Comparison of ENCODE assay signal across 12 mouse cellular contexts in genomic region chr2:164496331-164496730, GRCm38 (mm10). TPM values are rescaled to one million over a fixed set of nuclear protein-coding genes. Genes with fewer than 3 reads are reported as not detected.
DNase-seq lines count a peak whose midpoint lies in the region; ATAC-seq lines count a peak whose summit lies in the region.
"Had no signal": no experiment of that assay in that cellular context is flagged by ENCODE, and none has a peak within 500 bp of the region (broad histone marks: within the 10 kb centered on the region; RNA-seq: fewer than 3 reads in every experiment).

No protein-coding gene starts in this region.

- no peaks in the 10 kb centered on the region; the same call in 1 of the 2 replicates for H3K27me3 ChIP-seq in erythroblast, embryonic 14.5 days (ENCODE audit: control insufficient read depth)
- no peaks in the 10 kb centered on the region for H3K27me3 ChIP-seq in lung, embryonic 15.5 days
- H3K27me3 ChIP-seq in hindbrain, embryonic 15.5 days, result no peaks in the 10 kb centered on the region
- no peaks in the 10 kb centered on the region for H3K27me3 ChIP-seq in neural tube, embryonic 12.5 days (replicated peaks)

- peaks cover 24% of the 10 kb centered on the region for H3K4me1 ChIP-seq in erythroblast, embryonic 14.5 days (ENCODE audit: control insufficient read depth)
- H3K4me1 ChIP-seq in lung, embryonic 15.5 days, result peaks cover 13% of the 10 kb centered on the region
- peaks cover 23% of the 10 kb centered on the region for H3K4me1 ChIP-seq in hindbrain, embryonic 15.5 days (replicated peaks)
- peaks cover 7% of the 10 kb centered on the region; the same call in 1 of the 2 replicates for H3K4me1 ChIP-seq in neural tube, embryonic 12.5 days

- peak overlapping the region; percentile 86 for H3K4me3 ChIP-seq in erythroblast, embryonic 14.5 days (replicated peaks)
- H3K4me3 ChIP-seq in lung, embryonic 15.5 days, result 0 out of 2 replicates have a peak overlapping the region, but pooled peaks have one; percentile 80
- H3K4me3 ChIP-seq in hindbrain, embryonic 15.5 days, result peak overlapping the region; percentile 58
- no peak overlapping the region for H3K4me3 ChIP-seq in neural tube, embryonic 12.5 days

- ATAC-seq in erythroblast, adult 5-6 weeks (replicated peaks; ENCODE audit: low FRiP score, poor library complexity, severe bottlenecking), result no peak
- ATAC-seq in lung, embryonic 15.5 days (ENCODE audit: borderline replicate concordance, extremely low read depth, low FRiP score, low TSS enrichment), result no peak
- no peak for ATAC-seq in hindbrain, embryonic 15.5 days (ENCODE audit: low FRiP score, low read depth)
- no peak for ATAC-seq in neural tube, embryonic 12.5 days (ENCODE audit: low FRiP score, low read depth)

- H3K9me3 ChIP-seq in erythroblast, embryonic 14.5 days (ENCODE audit: control insufficient read depth, low read length), result no peaks in the 10 kb centered on the region
- H3K9me3 ChIP-seq in lung, embryonic 15.5 days, result no peaks in the 10 kb centered on the region
- H3K9me3 ChIP-seq in hindbrain, embryonic 15.5 days, result no peaks in the 10 kb centered on the region
- H3K9me3 ChIP-seq in neural tube, embryonic 12.5 days, result no peaks in the 10 kb centered on the region

- no peak for DNase-seq in lung, adult 18-20 months
- DNase-seq in left cerebral cortex, adult 9 months (ENCODE audit: low spot score in 2 of 2), result no peak
- no peak for DNase-seq in gastrocnemius, postnatal 25 days
- DNase-seq: cerebellum, adult 8-10 months; kidney, postnatal 10 days; lung, postnatal 14 days had no signal

- H3K27ac ChIP-seq in lung, embryonic 15.5 days, result no peak overlapping the region
- H3K27ac ChIP-seq in hindbrain, embryonic 15.5 days (replicated peaks), result no peak overlapping the region
- H3K27ac ChIP-seq in neural tube, embryonic 12.5 days, result no peak overlapping the region

- H3K4me2 ChIP-seq in lung, embryonic 15.5 days, result peak overlapping the region; percentile 85
- peak overlapping the region; percentile 89 for H3K4me2 ChIP-seq in hindbrain, embryonic 15.5 days
- H3K4me2 ChIP-seq in neural tube, embryonic 12.5 days (replicated peaks), result peak overlapping the region; percentile 98

- H3K9ac ChIP-seq in lung, embryonic 15.5 days, result no peak overlapping the region
- H3K9ac ChIP-seq in hindbrain, embryonic 15.5 days, result no peak overlapping the region
- no peak overlapping the region for H3K9ac ChIP-seq in neural tube, embryonic 12.5 days

- H3K36me3 ChIP-seq in erythroblast, embryonic 14.5 days (ENCODE audit: control insufficient read depth), result peaks cover 22% of the 10 kb centered on the region
- peaks cover 6% of the 10 kb centered on the region for H3K36me3 ChIP-seq in lung, embryonic 15.5 days
- peaks cover 15% of the 10 kb centered on the region for H3K36me3 ChIP-seq in hindbrain, embryonic 15.5 days
- H3K36me3 ChIP-seq in neural tube, embryonic 12.5 days, result peaks cover 18% of the 10 kb centered on the region

- 51% methylated on average over 1 of the region's 1 CpGs for WGBS in lung, embryonic 15.5 days
- 59% methylated on average over 1 of the region's 1 CpGs for WGBS in hindbrain, embryonic 15.5 days
- 61% methylated on average over 1 of the region's 1 CpGs for WGBS in neural tube, embryonic 12.5 days

RNA-seq across cellular contexts. Expression of gene Pigt, which starts 1.0 kb away (rescaled TPM):
- polyA plus RNA-seq in erythroblast, embryonic 14.5 days (2012), result 12.7 and 13.8 TPM in 2 replicates
- total RNA-seq in erythroblast, adult 5-6 weeks (2015; ENCODE audit: low replicate concordance), result 13.6 and 17.1 TPM in 2 replicates
- 7.0 and 8.6 TPM in 2 replicates for total RNA-seq in erythroblast, adult 5-6 weeks (2017; ENCODE audit: low replicate concordance)
- 60.8 and 64.6 TPM in 2 replicates for polyA plus RNA-seq in lung, embryonic 15.5 days (2015; fragmentation: Nextera tagmentation; extraction: Ambion mirVana)
- polyA plus RNA-seq in hindbrain, embryonic 15.5 days (2015; fragmentation: Nextera tagmentation; extraction: Ambion mirVana), result 93.4 and 103 TPM in 2 replicates
- 50.0 and 55.3 TPM in 2 replicates for polyA plus RNA-seq in neural tube, embryonic 12.5 days (2016; fragmentation: Nextera tagmentation; extraction: Ambion mirVana)
- 10 to 100 TPM; 27.7 to 39.4 TPM for total RNA-seq in gastrocnemius, postnatal 25 days (2021)

RNA-seq across cellular contexts. Expression of gene Dbndd2, which starts 10.4 kb away (rescaled TPM):
- 0.09 and 0.11 TPM in 2 replicates for polyA plus RNA-seq in erythroblast, embryonic 14.5 days (2012)
- 2.1 TPM in 1 of 2 replicates, not detected in the other for total RNA-seq in erythroblast, adult 5-6 weeks (2015; ENCODE audit: low replicate concordance)
- total RNA-seq in erythroblast, adult 5-6 weeks (2017; ENCODE audit: low replicate concordance), result 0.84 and 3.9 TPM in 2 replicates
- 8.8 and 10.1 TPM in 2 replicates for polyA plus RNA-seq in lung, embryonic 15.5 days (2015; fragmentation: Nextera tagmentation; extraction: Ambion mirVana)
- polyA plus RNA-seq in hindbrain, embryonic 15.5 days (2015; fragmentation: Nextera tagmentation; extraction: Ambion mirVana), result 22.8 and 23.1 TPM in 2 replicates
- polyA plus RNA-seq in neural tube, embryonic 12.5 days (2016; fragmentation: Nextera tagmentation; extraction: Ambion mirVana), result 5.8 and 7.0 TPM in 2 replicates
- 10 to 100 TPM; 21.2 to 35.4 TPM for total RNA-seq in gastrocnemius, postnatal 25 days (2021)

RNA-seq across cellular contexts. Expression of gene Trp53tg5, which starts 22.8 kb away (rescaled TPM):
- not detected in 2 replicates for polyA plus RNA-seq in erythroblast, embryonic 14.5 days (2012)
- not detected in 2 replicates for total RNA-seq in erythroblast, adult 5-6 weeks (2015; ENCODE audit: low replicate concordance)
- not detected in 2 replicates for total RNA-seq in erythroblast, adult 5-6 weeks (2017; ENCODE audit: low replicate concordance)
- not detected in 2 replicates for polyA plus RNA-seq in lung, embryonic 15.5 days (2015; fragmentation: Nextera tagmentation; extraction: Ambion mirVana)
- not detected in 2 replicates for polyA plus RNA-seq in hindbrain, embryonic 15.5 days (2015; fragmentation: Nextera tagmentation; extraction: Ambion mirVana)
- not detected in 2 replicates for polyA plus RNA-seq in neural tube, embryonic 12.5 days (2016; fragmentation: Nextera tagmentation; extraction: Ambion mirVana)
- not detected for total RNA-seq in gastrocnemius, postnatal 25 days (2021)
- polyA plus RNA-seq: urinary bladder, adult 2 months had no signal

RNA-seq across cellular contexts. Expression of gene Gm20458, which starts 35.6 kb away (rescaled TPM):
- polyA plus RNA-seq in erythroblast, embryonic 14.5 days (2012), result not detected in 2 replicates
- not detected in 2 replicates for total RNA-seq in erythroblast, adult 5-6 weeks (2015; ENCODE audit: low replicate concordance)
- not detected in 2 replicates for total RNA-seq in erythroblast, adult 5-6 weeks (2017; ENCODE audit: low replicate concordance)
- polyA plus RNA-seq in lung, embryonic 15.5 days (2015; fragmentation: Nextera tagmentation; extraction: Ambion mirVana), result 17.1 and 17.6 TPM in 2 replicates
- polyA plus RNA-seq in hindbrain, embryonic 15.5 days (2015; fragmentation: Nextera tagmentation; extraction: Ambion mirVana), result 5.0 and 6.6 TPM in 2 replicates
- 6.0 and 6.5 TPM in 2 replicates for polyA plus RNA-seq in neural tube, embryonic 12.5 days (2016; fragmentation: Nextera tagmentation; extraction: Ambion mirVana)
- 1 to 10 TPM; 3.2 to 8.9 TPM for total RNA-seq in gastrocnemius, postnatal 25 days (2021)

RNA-seq across cellular contexts. Expression of gene Sys1, which starts 39.6 kb away (rescaled TPM):
- 7.9 and 10.3 TPM in 2 replicates for polyA plus RNA-seq in erythroblast, embryonic 14.5 days (2012)
- 7.1 and 9.8 TPM in 2 replicates for total RNA-seq in erythroblast, adult 5-6 weeks (2015; ENCODE audit: low replicate concordance)
- 3.7 and 17.0 TPM in 2 replicates for total RNA-seq in erythroblast, adult 5-6 weeks (2017; ENCODE audit: low replicate concordance)
- 65.8 and 69.0 TPM in 2 replicates for polyA plus RNA-seq in lung, embryonic 15.5 days (2015; fragmentation: Nextera tagmentation; extraction: Ambion mirVana)
- polyA plus RNA-seq in hindbrain, embryonic 15.5 days (2015; fragmentation: Nextera tagmentation; extraction: Ambion mirVana), result 82.7 and 88.2 TPM in 2 replicates
- polyA plus RNA-seq in neural tube, embryonic 12.5 days (2016; fragmentation: Nextera tagmentation; extraction: Ambion mirVana), result 72.8 and 82.7 TPM in 2 replicates
- 10 to 100 TPM; 17.2 to 20.2 TPM for total RNA-seq in gastrocnemius, postnatal 25 days (2021)
